Comparison of ENCODE assay signal across 11 mouse cellular contexts in genomic region chr1:91437083-91437400, GRCm38 (mm10). TPM values are rescaled to one million over a fixed set of nuclear protein-coding genes. Genes with fewer than 3 reads are reported as not detected.
DNase-seq lines count a peak whose midpoint lies in the region; ATAC-seq and TF ChIP-seq lines count a peak whose summit lies in the region.
"Had no signal": no experiment of that assay in that cellular context is flagged by ENCODE, and none has a peak within 500 bp of the region (broad histone marks: within the 10 kb centered on the region; RNA-seq: fewer than 3 reads in every experiment).

No protein-coding gene starts in this region.

- no peaks in the 10 kb centered on the region for H3K4me1 ChIP-seq in forebrain, postnatal 0 days (ENCODE audit: insufficient read depth)
- peaks cover 7% of the 10 kb centered on the region; the same call in 1 of the 2 replicates for H3K4me1 ChIP-seq in forebrain, embryonic 12.5 days
- H3K4me1 ChIP-seq in kidney, embryonic 14.5 days (ENCODE audit: control insufficient read depth, insufficient read depth, low read length) = peaks cover 3% of the 10 kb centered on the region; the same call in 1 of the 2 replicates
- peaks cover 24% of the 10 kb centered on the region for H3K4me1 ChIP-seq in lung, embryonic 15.5 days
- H3K4me1 ChIP-seq in stomach, embryonic 15.5 days = peaks cover 18% of the 10 kb centered on the region

- H3K4me2 ChIP-seq in forebrain, postnatal 0 days (ENCODE audit: low read depth) = no peak overlapping the region
- H3K4me2 ChIP-seq in forebrain, embryonic 12.5 days = no peak overlapping the region
- H3K4me2 ChIP-seq in kidney, embryonic 14.5 days (replicated peaks; ENCODE audit: low read depth, low read length) = no peak overlapping the region
- H3K4me2 ChIP-seq in lung, embryonic 15.5 days = no peak overlapping the region
- H3K4me2 ChIP-seq in stomach, embryonic 15.5 days = no peak overlapping the region
- H3K4me2 ChIP-seq: hindbrain, embryonic 14.5 days; neural tube, embryonic 13.5 days had no signal

- peaks cover 49% of the 10 kb centered on the region for H3K36me3 ChIP-seq in forebrain, postnatal 0 days (ENCODE audit: insufficient read depth)
- H3K36me3 ChIP-seq in forebrain, embryonic 12.5 days (replicated peaks) = no peaks in the 10 kb centered on the region
- H3K36me3 ChIP-seq in kidney, embryonic 14.5 days (ENCODE audit: control insufficient read depth, insufficient read depth, low read length) = no peaks in the 10 kb centered on the region
- peaks cover 50% of the 10 kb centered on the region for H3K36me3 ChIP-seq in lung, embryonic 15.5 days
- H3K36me3 ChIP-seq in stomach, embryonic 15.5 days = peaks cover 19% of the 10 kb centered on the region

- H3K4me3 ChIP-seq in forebrain, postnatal 0 days (ENCODE audit: low read depth, low read length) = no peak overlapping the region
- H3K4me3 ChIP-seq in forebrain, embryonic 12.5 days (replicated peaks) = no peak overlapping the region
- no peak overlapping the region for H3K4me3 ChIP-seq in kidney, embryonic 14.5 days (ENCODE audit: low read length)
- H3K4me3 ChIP-seq in lung, embryonic 15.5 days = no peak overlapping the region
- H3K4me3 ChIP-seq in stomach, embryonic 15.5 days (replicated peaks) = no peak overlapping the region
- H3K4me3 ChIP-seq: neural tube, embryonic 13.5 days had no signal

- H3K27me3 ChIP-seq in forebrain, postnatal 0 days (ENCODE audit: insufficient read depth, low read length) = no peaks in the 10 kb centered on the region
- H3K27me3 ChIP-seq in forebrain, embryonic 12.5 days = no peaks in the 10 kb centered on the region
- H3K27me3 ChIP-seq in kidney, embryonic 14.5 days (ENCODE audit: control insufficient read depth, insufficient read depth, low read length) = no peaks in the 10 kb centered on the region
- H3K27me3 ChIP-seq in lung, embryonic 15.5 days = no peaks in the 10 kb centered on the region
- no peaks in the 10 kb centered on the region for H3K27me3 ChIP-seq in stomach, embryonic 15.5 days (replicated peaks)
- H3K27me3 ChIP-seq: neural tube, embryonic 13.5 days had no signal

- DNase-seq in forebrain, postnatal 0 days = no peak
- no peak for DNase-seq in kidney, adult 9 months
- no peak for DNase-seq in lung, postnatal 10 days
- DNase-seq in thymus, postnatal 36 days = no peak
- DNase-seq: thymus, postnatal 25 days had no signal

- H3K9ac ChIP-seq in forebrain, postnatal 0 days = no peak overlapping the region
- H3K9ac ChIP-seq in forebrain, embryonic 12.5 days = no peak overlapping the region
- no peak overlapping the region for H3K9ac ChIP-seq in kidney, embryonic 14.5 days (ENCODE audit: low read depth, low read length)
- no peak overlapping the region for H3K9ac ChIP-seq in lung, embryonic 15.5 days
- no peak overlapping the region for H3K9ac ChIP-seq in stomach, embryonic 15.5 days
- H3K9ac ChIP-seq: hindbrain, embryonic 14.5 days; neural tube, embryonic 13.5 days had no signal

- TF ChIP-seq CTCF in forebrain, postnatal 0 days (IDR thresholded peaks at IDR 0.05; ENCODE audit: low read depth) = no peak

- no peaks in the 10 kb centered on the region for H3K9me3 ChIP-seq in forebrain, postnatal 0 days (ENCODE audit: low read length)
- no peaks in the 10 kb centered on the region for H3K9me3 ChIP-seq in forebrain, embryonic 12.5 days
- no peaks in the 10 kb centered on the region for H3K9me3 ChIP-seq in kidney, embryonic 14.5 days (ENCODE audit: control insufficient read depth, low read length)
- no peaks in the 10 kb centered on the region for H3K9me3 ChIP-seq in lung, embryonic 15.5 days
- no peaks in the 10 kb centered on the region for H3K9me3 ChIP-seq in stomach, embryonic 15.5 days
- H3K9me3 ChIP-seq: neural tube, embryonic 13.5 days had no signal

- H3K27ac ChIP-seq in forebrain, postnatal 0 days (ENCODE audit: low read depth, low read length) = peak overlapping the region; percentile 55; the same call in 1 of the 2 replicates
- H3K27ac ChIP-seq in forebrain, embryonic 12.5 days = no peak overlapping the region
- peak overlapping the region; percentile 38; the same call in 1 of the 2 replicates for H3K27ac ChIP-seq in kidney, embryonic 14.5 days (ENCODE audit: low read depth, low read length)
- peak overlapping the region; percentile 91 for H3K27ac ChIP-seq in lung, embryonic 15.5 days
- peak overlapping the region; percentile 85; the same call in 1 of the 2 replicates for H3K27ac ChIP-seq in stomach, embryonic 15.5 days
- H3K27ac ChIP-seq: neural tube, embryonic 13.5 days had no signal

- ATAC-seq in forebrain, postnatal 0 days = no peak
- ATAC-seq in forebrain, embryonic 12.5 days (ENCODE audit: low FRiP score) = no peak
- ATAC-seq in kidney, embryonic 14.5 days (ENCODE audit: low FRiP score, low TSS enrichment) = no peak
- peak; percentile 27; the same call in 1 of the 2 replicates for ATAC-seq in lung, embryonic 15.5 days (ENCODE audit: borderline replicate concordance, extremely low read depth, low FRiP score, low TSS enrichment)
- ATAC-seq in stomach, embryonic 15.5 days (ENCODE audit: insufficient read depth, low FRiP score, low read depth) = no peak

- 96% methylated on average over 3 of the region's 3 CpGs for WGBS in forebrain, postnatal 0 days
- WGBS in forebrain, embryonic 12.5 days = 91% methylated on average over 3 of the region's 3 CpGs
- 85% methylated on average over 3 of the region's 3 CpGs for WGBS in kidney, embryonic 14.5 days
- WGBS in lung, embryonic 15.5 days = 91% methylated on average over 3 of the region's 3 CpGs
- WGBS in stomach, embryonic 15.5 days = 92% methylated on average over 3 of the region's 3 CpGs

RNA-seq across cellular contexts. Expression of gene Per2, which starts 22.1 kb away (rescaled TPM):
- total RNA-seq in forebrain, postnatal 0 days (2014; rRNA removed) = 6.3 and 9.0 TPM in 2 replicates
- 2.3 and 4.3 TPM in 2 replicates for polyA plus RNA-seq in forebrain, postnatal 0 days (2015; fragmentation: Nextera tagmentation; extraction: Ambion mirVana)
- polyA plus RNA-seq in forebrain, embryonic 12.5 days (2016; fragmentation: Nextera tagmentation; extraction: Ambion mirVana) = 3.7 and 3.9 TPM in 2 replicates
- polyA plus RNA-seq in kidney, embryonic 14.5 days (2014; fragmentation: Nextera tagmentation; extraction: Ambion mirVana) = 2.5 and 3.6 TPM in 2 replicates
- 8.2 and 11.4 TPM in 2 replicates for polyA plus RNA-seq in lung, embryonic 15.5 days (2015; fragmentation: Nextera tagmentation; extraction: Ambion mirVana)
- 5.4 and 6.5 TPM in 2 replicates for polyA plus RNA-seq in stomach, embryonic 15.5 days (2015; fragmentation: Nextera tagmentation; extraction: Ambion mirVana)

RNA-seq across cellular contexts. Expression of gene Hes6, which starts 23.2 kb away (rescaled TPM):
- total RNA-seq in forebrain, postnatal 0 days (2014; rRNA removed) = 133 and 154 TPM in 2 replicates
- polyA plus RNA-seq in forebrain, postnatal 0 days (2015; fragmentation: Nextera tagmentation; extraction: Ambion mirVana) = 154 and 177 TPM in 2 replicates
- polyA plus RNA-seq in forebrain, embryonic 12.5 days (2016; fragmentation: Nextera tagmentation; extraction: Ambion mirVana) = 295 and 297 TPM in 2 replicates
- 61.1 and 65.8 TPM in 2 replicates for polyA plus RNA-seq in kidney, embryonic 14.5 days (2014; fragmentation: Nextera tagmentation; extraction: Ambion mirVana)
- polyA plus RNA-seq in lung, embryonic 15.5 days (2015; fragmentation: Nextera tagmentation; extraction: Ambion mirVana) = 85.4 and 91.3 TPM in 2 replicates
- 82.9 and 89.5 TPM in 2 replicates for polyA plus RNA-seq in stomach, embryonic 15.5 days (2015; fragmentation: Nextera tagmentation; extraction: Ambion mirVana)

RNA-seq across cellular contexts. Expression of gene Ilkap, which starts 38.4 kb away (rescaled TPM):
- total RNA-seq in forebrain, postnatal 0 days (2014; rRNA removed) = 104 and 108 TPM in 2 replicates
- 129 TPM in 2 replicates for polyA plus RNA-seq in forebrain, postnatal 0 days (2015; fragmentation: Nextera tagmentation; extraction: Ambion mirVana)
- 153 and 163 TPM in 2 replicates for polyA plus RNA-seq in forebrain, embryonic 12.5 days (2016; fragmentation: Nextera tagmentation; extraction: Ambion mirVana)
- polyA plus RNA-seq in kidney, embryonic 14.5 days (2014; fragmentation: Nextera tagmentation; extraction: Ambion mirVana) = 130 and 136 TPM in 2 replicates
- polyA plus RNA-seq in lung, embryonic 15.5 days (2015; fragmentation: Nextera tagmentation; extraction: Ambion mirVana) = 146 and 149 TPM in 2 replicates
- 119 and 128 TPM in 2 replicates for polyA plus RNA-seq in stomach, embryonic 15.5 days (2015; fragmentation: Nextera tagmentation; extraction: Ambion mirVana)

RNA-seq across cellular contexts. Expression of gene Traf3ip1, which starts 57.4 kb away (rescaled TPM):
- 10.1 and 15.8 TPM in 2 replicates for total RNA-seq in forebrain, postnatal 0 days (2014; rRNA removed)
- polyA plus RNA-seq in forebrain, postnatal 0 days (2015; fragmentation: Nextera tagmentation; extraction: Ambion mirVana) = 4.6 and 6.4 TPM in 2 replicates
- 12.1 and 13.9 TPM in 2 replicates for polyA plus RNA-seq in forebrain, embryonic 12.5 days (2016; fragmentation: Nextera tagmentation; extraction: Ambion mirVana)
- polyA plus RNA-seq in kidney, embryonic 14.5 days (2014; fragmentation: Nextera tagmentation; extraction: Ambion mirVana) = 7.6 and 7.7 TPM in 2 replicates
- polyA plus RNA-seq in lung, embryonic 15.5 days (2015; fragmentation: Nextera tagmentation; extraction: Ambion mirVana) = 11.0 and 11.5 TPM in 2 replicates
- 7.8 and 8.4 TPM in 2 replicates for polyA plus RNA-seq in stomach, embryonic 15.5 days (2015; fragmentation: Nextera tagmentation; extraction: Ambion mirVana)
